Mouse (Mus musculus): Measurements from ENCODE around the gene Rab17. TPM values are rescaled to one million over a fixed set of nuclear protein-coding genes. Genes with fewer than 3 reads are reported as not detected.

The Rab17 gene
- total RNA-seq (2023): not detected

GRCm38 (mm10) chr1:90969347-90969784, at the start of gene Rab17:
Rab17 (minus strand) TSS chr1:90969661.

GRCm38 (mm10) chr1:90998268-90998890, 28.9 kb upstream of the Rab17 start, which contains the start of gene Lrrfip1:
Lrrfip1 (plus strand) TSS chr1:90998737.

GRCm38 (mm10) chr1:90952808-90953207, 16.7 kb downstream of the Rab17 start, which contains the start of gene Prlh:
Prlh (plus strand) TSS chr1:90953108.

GRCm38 (mm10) chr1:90914948-90915569, 54.4 kb downstream of the Rab17 start, which contains the start of gene Mlph:
Mlph (plus strand) TSS chr1:90915085.

Other genes starting within 250 kb of the Rab17 start
- not detected for gene Col6a3, start 125.7 kb downstream of the Rab17 start, total RNA-seq (2023)
- not detected for gene Mlph, start 54.6 kb downstream of the Rab17 start, total RNA-seq (2023)
- gene Prlh, start 16.6 kb downstream of the Rab17 start, total RNA-seq (2023): not detected
- 229 TPM for gene Lrrfip1, start 29.1 kb upstream of the Rab17 start, total RNA-seq (2023)
- gene Rbm44, start 175.4 kb upstream of the Rab17 start, total RNA-seq (2023): 2.1 TPM
- 18.8 TPM for gene Ramp1, start 210.2 kb upstream of the Rab17 start, total RNA-seq (2023)

Measured in CD8-positive naive resting alpha-beta T cell, adult 57 days (primary cell).